Mouse (Mus musculus): Measurements from ENCODE around the gene Pigv. TPM values are rescaled to one million over a fixed set of nuclear protein-coding genes. Genes with fewer than 3 reads are reported as not detected.
A peak's percentile ranks its signal among the peaks of the same experiment; 100 is the strongest.

Pigv gene
- total RNA-seq (2021): 1 to 10 TPM; 6.9 to 7.4 TPM

- peak; percentile 95 for DNase-seq (ENCODE audit: low spot score in 2 of 2)
- intact Hi-C loops (cut with DNase I): loop anchor here (1.0 to 5.0 kb wide), 7 partner anchors 57 to 240 kb away; partner anchors contain the start of gene Arid1a
Measured at GRCm38 (mm10) chr4:133671881-133672844, at the start of gene Pigv. Pigv (minus strand) TSS chr4:133672647.

- no peak for DNase-seq (ENCODE audit: low spot score in 2 of 2)
- intact Hi-C loops (cut with DNase I): no loop called here
Measured at GRCm38 (mm10) chr4:133719791-133720190, 47.3 kb upstream of the Pigv start.

GRCm38 (mm10) chr4:133712755-133713154 lies 40.3 kb upstream of the Pigv start:
- intact Hi-C loops (cut with DNase I): no loop called here
- no peak for DNase-seq (ENCODE audit: low spot score in 2 of 2)

GRCm38 (mm10) chr4:133711307-133712076 lies 39.0 kb upstream of the Pigv start:
- no peak for DNase-seq (ENCODE audit: low spot score in 2 of 2)
- intact Hi-C loops (cut with DNase I): no loop called here

GRCm38 (mm10) chr4:133709395-133709794 lies 36.9 kb upstream of the Pigv start:
- intact Hi-C loops (cut with DNase I): no loop called here
- no peak for DNase-seq (ENCODE audit: low spot score in 2 of 2)

GRCm38 (mm10) chr4:133707464-133707863 lies 35.0 kb upstream of the Pigv start:
- DNase-seq (ENCODE audit: low spot score in 2 of 2): no peak
- intact Hi-C loops (cut with DNase I): no loop called here

GRCm38 (mm10) chr4:133706956-133707355 lies 34.5 kb upstream of the Pigv start:
- intact Hi-C loops (cut with DNase I): no loop called here
- DNase-seq (ENCODE audit: low spot score in 2 of 2): peak; percentile 64 to 74

- no peak for DNase-seq (ENCODE audit: low spot score in 2 of 2)
- intact Hi-C loops (cut with DNase I): no loop called here
Measured at GRCm38 (mm10) chr4:133705062-133705461, 32.6 kb upstream of the Pigv start.

GRCm38 (mm10) chr4:133700905-133701368 lies 28.5 kb upstream of the Pigv start:
- DNase-seq (ENCODE audit: low spot score in 2 of 2): peak; percentile 51 to 74
- intact Hi-C loops (cut with DNase I): no loop called here

- intact Hi-C loops (cut with DNase I): no loop called here
- no peak for DNase-seq (ENCODE audit: low spot score in 2 of 2)
Measured at GRCm38 (mm10) chr4:133695363-133695762, 22.9 kb upstream of the Pigv start.

- intact Hi-C loops (cut with DNase I): no loop called here
- no peak for DNase-seq (ENCODE audit: low spot score in 2 of 2)
Measured at GRCm38 (mm10) chr4:133690252-133690651, 17.8 kb upstream of the Pigv start.

GRCm38 (mm10) chr4:133688417-133689067 lies 16.1 kb upstream of the Pigv start:
- intact Hi-C loops (cut with DNase I): no loop called here
- DNase-seq (ENCODE audit: low spot score in 2 of 2): peak in 1 of 2 experiments; percentile 47

- intact Hi-C loops (cut with DNase I): no loop called here
Measured at GRCm38 (mm10) chr4:133687126-133687525, 14.7 kb upstream of the Pigv start.

GRCm38 (mm10) chr4:133686512-133686911 lies 14.1 kb upstream of the Pigv start:
- no peak for DNase-seq (ENCODE audit: low spot score in 2 of 2)
- intact Hi-C loops (cut with DNase I): no loop called here

More at GRCm38 (mm10) chr4:133687126-133687525, 14.7 kb upstream of the Pigv start:
- no peak for DNase-seq (ENCODE audit: low spot score in 2 of 2)

- no peak for DNase-seq (ENCODE audit: low spot score in 2 of 2)
- intact Hi-C loops (cut with DNase I): no loop called here
Measured at GRCm38 (mm10) chr4:133680206-133680786, 7.8 kb upstream of the Pigv start.

- intact Hi-C loops (cut with DNase I): no loop called here
- no peak for DNase-seq (ENCODE audit: low spot score in 2 of 2)
Measured at GRCm38 (mm10) chr4:133679629-133680028, 7.2 kb upstream of the Pigv start.

GRCm38 (mm10) chr4:133677266-133677665 lies 4.8 kb upstream of the Pigv start:
- intact Hi-C loops (cut with DNase I): no loop called here
- no peak for DNase-seq (ENCODE audit: low spot score in 2 of 2)

GRCm38 (mm10) chr4:133676189-133676588 lies 3.7 kb upstream of the Pigv start:
- no peak for DNase-seq (ENCODE audit: low spot score in 2 of 2)
- intact Hi-C loops (cut with DNase I): no loop called here

- intact Hi-C loops (cut with DNase I): no loop called here
- DNase-seq (ENCODE audit: low spot score in 2 of 2): peak in 1 of 2 experiments; percentile 56
Measured at GRCm38 (mm10) chr4:133675594-133676016, 3.2 kb upstream of the Pigv start.
